Mouse (Mus musculus) embryonic facial prominence, embryonic 14.5 days (tissue): ENCODE measurements at regions not wholly inside any gene's neighbourhood (a gene's known extent, or its start where the extent isn't known, plus 50 kb on each side); places are given as distances from the start of the nearest gene placed in this dataset.

Experiments used
- ATAC-seq: fragments of 200-750 bp; cut with Nextera tagmentation; 2 replicates; pipeline ENCODE4 v1.8.0; 2017; ENCODE audit warnings: low read depth, moderate number of reproducible peaks, moderate TSS enrichment
- DNase-seq: peaks from one replicate; pipeline ENCODE4 v3.0.0-alpha.2; 2015; ENCODE audit warnings: low spot score
- H3K27ac ChIP-seq: fragments of 300-500 bp; sonication (generic); replicated peaks from 2 replicates; pipeline ENCODE4 v1.5.1; 2014; ENCODE audit warnings: low read depth, mild to moderate bottlenecking, low read length, moderate library complexity
- H3K27me3 ChIP-seq: fragments of 300-500 bp; sonication (generic); replicated peaks from 2 replicates; pipeline ENCODE4 v1.6.1; 2014; ENCODE audit warnings: low read length; ENCODE audit not compliant: control insufficient read depth, insufficient read depth
- H3K36me3 ChIP-seq: fragments of 300-500 bp; sonication (generic); 2 replicates; pipeline ENCODE4 v1.6.1; 2014; ENCODE audit warnings: low read length, mixed read lengths; ENCODE audit not compliant: control insufficient read depth, insufficient read depth
- H3K4me1 ChIP-seq: fragments of 300-500 bp; sonication (generic); 2 replicates; pipeline ENCODE4 v1.6.1; 2014; ENCODE audit warnings: antibody characterized with exemption, low read length; ENCODE audit not compliant: control insufficient read depth, insufficient read depth
- H3K4me2 ChIP-seq: fragments of 300-500 bp; sonication (generic); 2 replicates; pipeline ENCODE4 v1.6.1; 2014; ENCODE audit warnings: low read depth, mild to moderate bottlenecking, low read length, moderate library complexity, mixed read lengths
- H3K4me3 ChIP-seq: fragments of 300-500 bp; sonication (generic); 2 replicates; pipeline ENCODE4 v1.5.1; 2014; ENCODE audit warnings: low read depth, mild to moderate bottlenecking, low read length
- H3K9ac ChIP-seq: fragments of 300-500 bp; sonication (generic); 2 replicates; pipeline ENCODE4 v1.6.1; 2014; ENCODE audit warnings: low read depth, mild to moderate bottlenecking, low read length, moderate library complexity, mixed read lengths
- H3K9me3 ChIP-seq: fragments of 300-500 bp; sonication (generic); 2 replicates; pipeline ENCODE4 v1.6.1; 2016; ENCODE audit warnings: low read length; ENCODE audit not compliant: control insufficient read depth
- WGBS: fragments of 180-500 bp; shearing (Covaris S2); extraction: QIAGEN DNeasy Blood & Tissue Kit; methylation state at CpG from one replicate; pipeline ENCODE4 v1.1.7; 2014; 5-methylcytosine and 5-hydroxymethylcytosine counted together

DNA sequence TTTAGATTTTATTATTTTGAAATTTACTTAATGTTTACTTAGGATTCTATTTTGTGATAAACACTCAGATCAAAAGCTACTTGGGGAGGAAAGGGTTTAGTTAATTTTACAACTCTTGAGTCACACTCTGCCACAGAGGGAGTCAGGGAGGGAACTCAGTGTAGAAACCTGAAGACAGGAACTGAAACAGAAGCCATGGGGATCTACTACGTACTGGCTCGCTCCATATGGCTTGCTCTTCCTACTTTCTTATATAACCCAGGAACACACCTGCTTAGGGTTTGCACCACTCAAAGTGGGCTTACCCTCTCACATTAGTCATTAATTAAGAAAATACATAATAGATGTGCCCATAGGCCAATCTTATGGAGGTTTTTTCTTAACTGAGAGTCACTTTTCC lies 54.8 kb upstream of the Shisa3 start:
- Histone ChIP-seq H3K9ac (no peak overlapping the region), H3K4me3 (no peak overlapping the region), H3K4me1 (no peaks in the 10 kb centered on the region), H3K36me3 (no peaks in the 10 kb centered on the region), H3K27me3 (no peaks in the 10 kb centered on the region), H3K27ac (no peak overlapping the region), H3K9me3 (no peaks in the 10 kb centered on the region), H3K4me2 (no peak overlapping the region)
- 91% methylated on average over 2 of the region's 2 CpGs for WGBS
- DNase-seq = no peak
- ATAC-seq = no peak
